Mouse (Mus musculus): ENCODE measurements at regions not wholly inside any gene's neighbourhood (a gene's known extent, or its start where the extent isn't known, plus 50 kb on each side); places are given as distances from the start of the nearest gene placed in this dataset.

GRCm38 (mm10) chr13:97439216-97439979 lies 198.5 kb downstream of the Enc1 start:
- TF ChIP-seq CTCF (IDR thresholded peaks at IDR 0.05; ENCODE audit: low read depth) (no peak), EP300 (IDR thresholded peaks at IDR 0.05; ENCODE audit: low read depth) (no peak)

Measured in liver, embryonic 14.5 days (tissue).